Mouse (Mus musculus) embryonic fibroblast, embryonic 13.5 days (primary cell): ENCODE data around the gene Kif4.
A peak's percentile ranks its signal among the peaks of the same experiment; 100 is the strongest.

ENCODE experiments used
- CTCF ChIP-seq: IDR thresholded peaks from 2 replicates; pipeline ENCODE4 v1.5.1; 2011; ENCODE audit warnings: mild to moderate bottlenecking, control low read depth, low read length, moderate library complexity, borderline replicate concordance; ENCODE audit not compliant: insufficient read depth
- POLR2A ChIP-seq: IDR thresholded peaks from 2 replicates; pipeline ENCODE4 v1.6.1; 2011; ENCODE audit warnings: low read depth, mild to moderate bottlenecking, control low read depth, low read length, moderate library complexity

- TF ChIP-seq CTCF, result peak; percentile 44; the same call in 1 of the 2 replicates
- TF ChIP-seq POLR2A, result no peak
Measured at GRCm38 (mm10) chrX:100774341-100774811, 148.8 kb downstream of the Kif4 start.
